Mouse (Mus musculus): ENCODE measurements around the gene Trim50.
"Not testable (repeated sequence)": the region's sequence is repeated elsewhere in the genome, so short reads cannot be mapped to it uniquely, and the experiment has no call there.

Trim50 gene

GRCm38 (mm10) chr5:135352995-135353394 lies at the start of gene Trim50:
TSS of gene Trim50 (plus strand) at chr5:135353295.
- DNase-seq: no peak

- DNase-seq: no peak
These were observed 46.7 kb upstream of the Trim50 start for GRCm38 (mm10) chr5:135306321-135306965.

DNA sequence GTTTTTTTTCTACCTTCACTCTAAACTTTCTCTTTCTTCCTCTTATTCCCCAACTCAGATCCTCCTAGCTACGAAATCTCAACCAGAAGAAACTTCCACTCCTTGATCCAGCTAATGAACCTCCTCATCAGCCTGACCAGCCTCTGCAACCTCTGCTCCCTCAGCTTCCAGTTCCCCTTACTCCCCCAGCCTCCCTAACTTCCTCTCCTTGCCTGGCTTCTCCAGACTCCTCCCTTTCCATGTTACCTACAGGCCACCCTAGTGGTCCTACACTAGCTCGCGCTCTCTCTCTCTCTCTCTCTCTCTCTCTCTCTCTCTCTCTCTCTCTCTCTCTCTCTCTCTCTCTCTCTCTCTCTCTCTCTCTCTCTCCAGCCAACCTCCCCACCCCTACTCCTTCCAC lies 36.9 kb upstream of the Trim50 start:
- DNase-seq: no peak

DNA sequence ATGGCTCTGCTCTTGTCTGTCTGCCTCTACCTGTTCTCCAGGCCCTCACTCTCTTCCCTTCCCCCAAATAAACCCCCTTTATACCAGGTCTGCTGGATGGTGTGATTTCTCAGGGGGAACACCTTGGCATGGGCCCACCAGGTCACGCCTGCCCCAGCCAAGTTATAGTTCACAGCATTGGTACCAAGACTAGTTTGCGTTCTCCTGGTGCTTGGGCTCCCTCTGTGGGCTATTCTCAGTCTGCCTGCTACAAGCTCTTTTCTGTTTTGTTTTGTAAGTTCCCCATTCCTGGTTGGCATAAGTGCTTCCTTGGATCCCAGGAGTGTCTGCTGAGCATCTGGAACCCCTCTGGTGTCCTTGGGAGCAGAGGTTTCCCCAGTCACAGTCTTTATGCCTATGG lies 33.2 kb upstream of the Trim50 start:
- DNase-seq: no peak

DNA sequence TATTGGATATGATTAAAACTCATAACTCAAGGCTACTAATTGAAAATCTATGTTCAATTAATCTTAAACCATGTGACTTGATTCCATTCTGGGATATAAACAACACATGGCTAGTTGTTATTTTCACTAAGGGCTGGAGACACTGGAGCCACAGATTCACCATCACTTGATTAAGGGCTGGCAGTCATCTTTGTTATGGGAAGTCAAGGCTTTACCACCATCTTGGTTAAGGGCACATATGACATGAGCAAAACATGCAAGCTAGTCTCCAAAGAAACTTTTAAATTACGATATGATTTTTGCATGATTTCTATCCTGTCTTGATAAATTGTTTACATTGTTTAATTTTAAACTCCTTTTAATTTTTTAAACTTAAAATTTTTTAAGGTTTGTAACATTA lies 30.9 kb upstream of the Trim50 start:
- no peak for DNase-seq

- DNase-seq: no peak
These were observed 26.9 kb upstream of the Trim50 start for GRCm38 (mm10) chr5:135326121-135326659.

GRCm38 (mm10) chr5:135329471-135329870 lies 23.6 kb upstream of the Trim50 start:
- DNase-seq: no peak

DNA sequence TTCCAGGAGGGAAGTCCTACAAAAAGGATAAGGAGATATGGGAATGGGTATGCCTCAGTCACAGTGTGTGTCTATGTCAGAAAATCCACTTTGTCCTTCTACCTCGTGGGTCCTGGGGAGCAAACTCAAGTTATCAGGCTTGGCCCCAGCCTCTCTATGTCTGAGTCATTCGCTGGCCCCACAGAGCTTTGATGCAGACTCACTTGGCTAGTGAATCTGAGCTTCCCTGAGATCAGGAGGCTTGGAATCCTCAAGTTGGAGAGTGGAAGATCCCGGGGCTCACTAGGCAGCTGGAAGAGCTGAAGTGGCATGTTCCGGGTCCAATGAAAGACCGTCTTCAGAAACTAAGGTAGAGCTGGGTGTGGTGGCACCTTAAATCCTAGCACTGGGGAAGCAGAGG lies 22.9 kb upstream of the Trim50 start:
- no peak for DNase-seq

- no peak for DNase-seq
These were observed 21.9 kb upstream of the Trim50 start for GRCm38 (mm10) chr5:135331161-135331560.

DNA sequence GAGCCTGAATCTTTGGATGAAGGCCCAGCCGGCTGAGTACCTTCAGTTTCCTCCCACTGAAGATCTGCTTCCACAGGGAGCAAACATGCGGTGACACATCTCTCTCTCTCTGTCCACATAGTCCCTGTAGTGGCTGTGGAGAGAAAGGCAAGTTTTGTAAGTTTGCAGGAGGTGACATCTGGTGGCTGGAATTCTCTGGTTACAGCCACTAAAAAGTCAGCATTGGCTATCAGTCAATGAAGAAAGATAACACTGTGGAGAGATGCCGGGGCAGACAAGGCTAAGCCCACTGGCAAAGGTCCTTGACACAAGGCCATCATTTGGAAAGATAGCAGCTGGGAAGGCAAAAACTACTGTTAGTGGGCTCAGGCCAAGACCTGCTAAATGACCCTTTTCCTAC lies 15.5 kb upstream of the Trim50 start:
- no peak for DNase-seq

DNA sequence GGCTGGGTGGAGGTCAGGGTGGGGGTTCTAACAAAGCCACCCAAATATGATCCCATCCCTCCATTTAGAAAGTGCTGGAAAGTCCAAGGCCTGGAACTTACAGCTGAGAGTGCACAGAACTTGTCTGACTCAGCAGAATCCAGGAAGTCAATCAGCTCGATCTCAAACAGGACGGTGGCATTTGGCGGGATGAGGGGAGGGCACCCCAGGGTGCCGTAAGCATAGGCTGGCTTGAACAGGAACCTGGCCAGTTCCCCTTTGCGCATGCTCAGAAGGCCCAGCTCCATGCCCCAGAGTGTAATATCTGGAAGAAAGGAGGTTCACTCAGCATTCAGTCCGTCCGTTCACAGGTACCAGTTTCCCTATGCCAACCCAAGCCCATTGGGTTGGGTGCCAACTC lies 7.1 kb upstream of the Trim50 start:
- no peak for DNase-seq

GRCm38 (mm10) chr5:135346430-135346829 lies 6.7 kb upstream of the Trim50 start:
- no peak for DNase-seq

DNA sequence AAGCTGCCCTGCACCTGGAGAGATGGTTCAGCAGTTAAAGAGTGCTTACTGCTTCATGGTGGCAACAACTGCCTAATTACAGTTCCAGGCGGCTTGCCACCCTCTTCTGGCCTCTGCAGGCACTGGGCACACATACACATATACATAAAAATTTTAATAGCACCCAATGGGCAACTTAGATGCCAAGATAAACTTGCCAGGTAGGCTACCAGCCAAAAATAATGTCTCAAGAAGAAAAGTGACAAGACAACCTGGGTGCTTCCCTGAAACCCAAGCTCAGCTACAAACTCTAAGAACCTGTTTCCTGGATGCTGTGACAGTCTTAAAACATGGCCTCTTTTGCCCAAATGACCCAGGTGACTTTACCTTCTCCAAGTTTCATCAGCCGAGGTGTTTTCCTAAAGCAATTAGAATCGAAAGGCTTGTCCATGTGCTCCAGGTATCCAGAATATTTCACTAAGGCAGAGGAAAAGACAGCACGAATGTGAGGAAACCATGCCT lies 5.5 kb upstream of the Trim50 start:
- DNase-seq: no peak

GRCm38 (mm10) chr5:135349862-135350261 lies 3.2 kb upstream of the Trim50 start, which contains the start of gene Fkbp6:
TSS of gene Fkbp6 (minus strand) at chr5:135350044.
- DNase-seq: no peak

DNA sequence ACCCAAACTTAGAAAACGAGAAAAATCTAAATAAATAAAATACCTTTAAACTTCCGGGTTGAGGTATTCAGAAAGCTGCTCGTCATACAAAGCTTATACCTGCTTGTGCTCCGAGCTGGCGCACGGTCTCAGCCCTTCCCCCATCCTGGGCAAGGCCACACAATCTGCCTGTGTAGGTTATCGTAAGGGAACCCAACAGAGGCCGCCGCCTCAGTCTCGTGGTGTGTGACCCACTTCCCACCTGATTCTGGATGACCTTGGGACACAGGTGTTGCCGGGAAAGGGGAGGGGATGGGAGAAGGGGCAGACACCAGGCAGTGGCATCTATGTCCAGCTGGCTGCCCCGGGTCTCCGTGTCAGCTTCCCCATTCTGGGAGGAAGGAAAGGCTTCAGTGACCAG lies 1.5 kb upstream of the Trim50 start:
- DNase-seq: no peak

GRCm38 (mm10) chr5:135353564-135353963 lies 469 bp downstream of the Trim50 start:
- no peak for DNase-seq

GRCm38 (mm10) chr5:135356090-135356489 lies 3.0 kb downstream of the Trim50 start:
- no peak for DNase-seq

- DNase-seq: no peak
These were observed 4.5 kb downstream of the Trim50 start for GRCm38 (mm10) chr5:135357556-135357955.

DNA sequence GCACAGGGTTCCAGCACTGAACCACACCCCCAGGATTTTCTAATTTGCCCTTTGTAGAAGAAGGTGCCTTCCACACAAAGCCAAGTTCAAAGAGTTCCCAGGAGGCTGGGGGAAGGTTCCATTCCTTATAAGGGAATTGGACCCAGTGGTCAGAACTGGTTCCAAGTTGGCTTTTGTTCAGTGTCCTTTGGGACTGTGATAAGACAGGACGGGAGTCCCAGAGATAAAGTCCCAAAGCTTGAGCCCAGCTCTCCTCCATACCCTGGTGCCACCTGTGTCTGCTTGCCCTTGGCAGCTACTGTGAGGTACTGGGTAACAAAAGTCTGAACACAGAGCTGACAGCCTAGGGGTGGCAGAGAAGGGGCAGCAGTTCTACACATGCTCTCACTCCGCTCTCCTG lies 6.7 kb downstream of the Trim50 start:
- no peak for DNase-seq

DNA sequence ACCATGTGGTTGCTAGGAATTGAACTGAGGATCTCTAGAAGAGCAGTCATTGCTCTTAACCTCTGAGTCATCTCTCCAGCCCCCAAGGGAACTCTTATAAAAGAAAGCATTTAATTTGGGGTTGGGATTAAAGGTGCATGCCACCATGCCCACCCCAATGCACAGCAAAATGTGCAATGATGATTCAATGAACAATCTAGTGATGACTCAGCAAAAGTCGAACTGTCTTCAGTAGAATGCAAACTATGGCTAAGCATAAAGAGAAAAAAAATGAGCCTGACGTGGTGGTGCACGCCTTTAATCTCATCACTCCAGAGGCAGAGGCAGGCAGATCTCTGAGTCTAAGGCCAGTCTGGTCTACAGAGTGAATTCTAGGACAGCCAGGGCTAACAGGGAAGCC lies 9.5 kb downstream of the Trim50 start:
- no peak for DNase-seq

GRCm38 (mm10) chr5:135363540-135363939 lies 10.4 kb downstream of the Trim50 start:
- DNase-seq: no peak

DNA sequence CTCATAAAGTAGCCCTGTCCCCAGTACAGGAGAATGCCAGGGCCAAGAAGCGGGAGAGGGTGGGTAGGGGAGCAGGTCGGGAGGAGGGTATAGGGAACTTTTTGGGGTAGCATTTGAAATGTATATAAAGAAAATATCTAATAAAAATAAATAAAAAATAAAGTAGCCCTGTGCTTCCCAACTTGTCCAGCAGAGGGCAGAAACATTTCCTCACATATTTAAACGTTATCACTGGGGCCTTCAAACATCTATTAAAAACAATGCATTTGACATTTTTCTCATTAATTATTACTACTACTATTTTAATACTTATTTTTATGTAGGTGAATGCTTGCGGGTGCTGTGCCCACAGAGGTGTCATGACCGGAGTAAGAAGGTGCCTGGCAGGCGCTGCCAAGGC lies 14.7 kb downstream of the Trim50 start:
- no peak for DNase-seq

DNA sequence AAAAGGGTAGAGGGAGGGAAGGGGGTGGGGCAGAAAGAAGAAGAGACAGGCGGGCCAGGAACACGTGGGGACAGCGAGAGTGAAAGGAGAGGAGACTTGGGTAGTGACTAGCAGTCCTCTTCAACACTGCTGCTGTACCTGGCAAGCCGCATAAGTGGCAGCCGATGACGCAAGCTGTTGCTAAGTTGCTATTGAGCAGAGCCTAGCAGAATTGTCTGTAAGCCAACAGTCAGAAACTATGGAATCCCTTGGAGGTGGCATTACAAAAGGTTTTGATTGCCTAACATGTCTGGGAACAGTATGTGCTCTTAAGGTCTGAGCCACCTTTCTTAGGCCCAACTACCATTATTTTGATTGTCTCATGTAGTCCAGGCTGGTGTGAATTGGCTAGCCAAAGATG lies 15.2 kb downstream of the Trim50 start:
- no peak for DNase-seq

DNA sequence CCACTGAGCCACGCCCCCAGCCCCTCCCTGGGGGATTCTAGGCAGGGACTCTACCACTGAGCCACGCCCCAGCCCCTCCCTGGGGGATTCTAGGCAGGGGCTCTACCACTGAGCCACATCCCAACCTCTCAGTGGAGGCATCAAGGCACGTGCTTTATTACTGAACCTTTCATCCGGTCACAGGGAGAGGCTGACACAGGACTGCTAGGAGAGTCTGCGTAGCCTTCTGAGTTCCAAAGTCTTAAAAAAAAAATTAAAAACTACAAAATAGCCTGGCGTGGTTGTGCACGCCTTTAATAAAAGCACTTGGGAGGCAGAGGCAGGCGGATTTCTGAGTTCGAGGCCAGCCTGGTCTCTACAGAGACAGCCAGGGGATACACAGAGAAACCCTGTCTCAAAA lies 16.1 kb downstream of the Trim50 start:
- DNase-seq: not testable (repeated sequence)

Measured in cerebellum, adult 9-11 months (tissue).